Mouse (Mus musculus): ENCODE measurements at regions not wholly inside any gene's neighbourhood (a gene's known extent, or its start where the extent isn't known, plus 50 kb on each side); places are given as distances from the start of the nearest gene placed in this dataset.
A peak's percentile ranks its signal among the peaks of the same experiment; 100 is the strongest.

- Histone ChIP-seq H3K4me1 (ENCODE audit: control insufficient read depth, insufficient read depth, low read length) (peaks cover 4% of the 10 kb centered on the region; the same call in 1 of the 2 replicates), H3K4me3 (replicated peaks; ENCODE audit: insufficient read depth, low read depth, low read length) (no peak overlapping the region), H3K27ac (ENCODE audit: insufficient read depth, low read length) (no peak overlapping the region), H3K27me3 (ENCODE audit: control insufficient read depth, insufficient read depth, low read length) (no peaks in the 10 kb centered on the region)
- WGBS, result 36% methylated on average over 8 of the region's 8 CpGs
- TF ChIP-seq POLR2A (IDR thresholded peaks at IDR 0.05; ENCODE audit: borderline replicate concordance, insufficient read depth, low read length) (no peak), CTCF (IDR thresholded peaks at IDR 0.05; ENCODE audit: borderline replicate concordance, insufficient read depth, low read depth, low read length) (no peak)
- no peak for DNase-seq
These were observed 248.7 kb downstream of the H2al1j start for GRCm38 (mm10) chrX:11576287-11576686.

- no peak for TF ChIP-seq CTCF (IDR thresholded peaks at IDR 0.05; ENCODE audit: borderline replicate concordance, insufficient read depth, low read depth, low read length)
- no peak for TF ChIP-seq POLR2A (IDR thresholded peaks at IDR 0.05; ENCODE audit: borderline replicate concordance, insufficient read depth, low read length)
- no peak overlapping the region for H3K27ac ChIP-seq (ENCODE audit: insufficient read depth, low read length)
- H3K27me3 ChIP-seq (ENCODE audit: control insufficient read depth, insufficient read depth, low read length), result no peaks in the 10 kb centered on the region
- no peak for DNase-seq
- H3K4me3 ChIP-seq (replicated peaks; ENCODE audit: insufficient read depth, low read depth, low read length), result no peak overlapping the region
- WGBS, result 64% methylated on average over 3 of the region's 3 CpGs
- H3K4me1 ChIP-seq (ENCODE audit: control insufficient read depth, insufficient read depth, low read length), result peaks cover 4% of the 10 kb centered on the region; the same call in 1 of the 2 replicates
These were observed 249.7 kb downstream of the H2al1j start for GRCm38 (mm10) chrX:11577294-11577693.

GRCm38 (mm10) chrX:11585353-11585752 lies 257.7 kb downstream of the H2al1j start:
- Histone ChIP-seq H3K27me3 (ENCODE audit: control insufficient read depth, insufficient read depth, low read length) (no peaks in the 10 kb centered on the region), H3K27ac (ENCODE audit: insufficient read depth, low read length) (no peak overlapping the region), H3K4me1 (ENCODE audit: control insufficient read depth, insufficient read depth, low read length) (no peaks in the 10 kb centered on the region), H3K4me3 (replicated peaks; ENCODE audit: insufficient read depth, low read depth, low read length) (no peak overlapping the region)
- WGBS, result 91% methylated on average over 5 of the region's 5 CpGs
- DNase-seq, result no peak
- TF ChIP-seq CTCF (IDR thresholded peaks at IDR 0.05; ENCODE audit: borderline replicate concordance, insufficient read depth, low read depth, low read length) (no peak), POLR2A (IDR thresholded peaks at IDR 0.05; ENCODE audit: borderline replicate concordance, insufficient read depth, low read length) (no peak)

GRCm38 (mm10) chrX:11591391-11592187 lies 264.0 kb downstream of the H2al1j start:
- Histone ChIP-seq H3K27ac (ENCODE audit: insufficient read depth, low read length) (no peak overlapping the region), H3K27me3 (ENCODE audit: control insufficient read depth, insufficient read depth, low read length) (no peaks in the 10 kb centered on the region), H3K4me3 (replicated peaks; ENCODE audit: insufficient read depth, low read depth, low read length) (no peak overlapping the region), H3K4me1 (ENCODE audit: control insufficient read depth, insufficient read depth, low read length) (no peaks in the 10 kb centered on the region)
- DNase-seq, result no peak
- TF ChIP-seq POLR2A (IDR thresholded peaks at IDR 0.05; ENCODE audit: borderline replicate concordance, insufficient read depth, low read length) (no peak), CTCF (IDR thresholded peaks at IDR 0.05; ENCODE audit: borderline replicate concordance, insufficient read depth, low read depth, low read length) (peak; percentile 20; the same call in 1 of the 2 replicates)
- WGBS, result 33% methylated on average over 10 of the region's 10 CpGs

GRCm38 (mm10) chrX:11594542-11594941 lies 266.9 kb downstream of the H2al1j start:
- no peak for TF ChIP-seq POLR2A (IDR thresholded peaks at IDR 0.05; ENCODE audit: borderline replicate concordance, insufficient read depth, low read length)
- no peak for TF ChIP-seq CTCF (IDR thresholded peaks at IDR 0.05; ENCODE audit: borderline replicate concordance, insufficient read depth, low read depth, low read length)
- no peaks in the 10 kb centered on the region for H3K4me1 ChIP-seq (ENCODE audit: control insufficient read depth, insufficient read depth, low read length)
- H3K4me3 ChIP-seq (replicated peaks; ENCODE audit: insufficient read depth, low read depth, low read length), result no peak overlapping the region
- no peak for DNase-seq
- H3K27me3 ChIP-seq (ENCODE audit: control insufficient read depth, insufficient read depth, low read length), result no peaks in the 10 kb centered on the region
- 13% methylated on average over 3 of the region's 3 CpGs for WGBS
- no peak overlapping the region for H3K27ac ChIP-seq (ENCODE audit: insufficient read depth, low read length)

- Histone ChIP-seq H3K4me1 (ENCODE audit: control insufficient read depth, insufficient read depth, low read length) (no peaks in the 10 kb centered on the region), H3K27ac (ENCODE audit: insufficient read depth, low read length) (no peak overlapping the region), H3K27me3 (ENCODE audit: control insufficient read depth, insufficient read depth, low read length) (no peaks in the 10 kb centered on the region), H3K4me3 (replicated peaks; ENCODE audit: insufficient read depth, low read depth, low read length) (no peak overlapping the region)
- 62% methylated on average over 7 of the region's 7 CpGs for WGBS
- no peak for TF ChIP-seq POLR2A (IDR thresholded peaks at IDR 0.05; ENCODE audit: borderline replicate concordance, insufficient read depth, low read length)
- TF ChIP-seq CTCF (IDR thresholded peaks at IDR 0.05; ENCODE audit: borderline replicate concordance, insufficient read depth, low read depth, low read length), result no peak
- DNase-seq, result no peak
These were observed 269.9 kb downstream of the H2al1j start for GRCm38 (mm10) chrX:11597548-11597947.

- H3K27me3 ChIP-seq (ENCODE audit: control insufficient read depth, insufficient read depth, low read length), result no peaks in the 10 kb centered on the region
- 28% methylated on average over 8 of the region's 8 CpGs for WGBS
- DNase-seq, result no peak
These were observed 286.6 kb downstream of the H2al1j start for GRCm38 (mm10) chrX:11614237-11614636.

More at GRCm38 (mm10) chrX:11614237-11614636, 286.6 kb downstream of the H2al1j start:
- Histone ChIP-seq H3K4me1 (ENCODE audit: control insufficient read depth, insufficient read depth, low read length) (no peaks in the 10 kb centered on the region), H3K27ac (ENCODE audit: insufficient read depth, low read length) (no peak overlapping the region), H3K4me3 (replicated peaks; ENCODE audit: insufficient read depth, low read depth, low read length) (no peak overlapping the region)
- no peak for TF ChIP-seq POLR2A (IDR thresholded peaks at IDR 0.05; ENCODE audit: borderline replicate concordance, insufficient read depth, low read length)
- no peak for TF ChIP-seq CTCF (IDR thresholded peaks at IDR 0.05; ENCODE audit: borderline replicate concordance, insufficient read depth, low read depth, low read length)
